ENCODE assay signal across 8 mouse cellular contexts in the genomic region with DNA sequence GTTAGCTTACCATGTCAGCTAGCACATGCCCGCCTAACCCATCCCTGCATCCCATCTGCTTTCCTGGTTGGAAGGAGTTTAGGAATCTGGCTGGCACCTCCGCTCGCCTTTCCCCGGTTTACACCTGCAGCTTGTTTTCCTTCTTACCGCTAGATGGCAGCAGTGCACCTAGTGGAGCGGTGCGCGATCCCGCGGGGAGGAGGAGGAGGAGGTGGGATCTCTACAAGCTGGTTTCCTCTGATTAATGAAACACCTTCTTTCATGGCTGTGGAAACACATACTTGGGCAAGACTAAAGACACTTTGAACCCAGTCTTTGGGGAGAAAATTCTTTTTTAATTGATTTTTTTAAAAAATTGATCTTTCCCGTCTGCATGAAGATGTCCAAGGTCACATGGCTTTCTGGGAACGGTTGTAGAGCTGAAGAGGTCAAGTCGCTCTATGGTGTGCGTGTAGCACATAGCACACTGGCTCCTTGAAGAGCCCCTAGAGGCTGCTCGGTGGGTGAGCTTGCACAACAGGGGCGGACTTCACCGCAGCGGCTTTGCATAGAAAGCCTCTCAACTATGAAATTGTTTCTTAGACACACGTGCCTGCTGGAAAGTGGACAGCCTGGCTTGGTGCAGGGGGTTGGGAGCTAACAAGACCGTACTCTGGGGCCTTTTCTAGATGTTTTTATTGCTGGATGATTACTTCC. TPM values are rescaled to one million over a fixed set of nuclear protein-coding genes. Genes with fewer than 3 reads are reported as not detected.
DNase-seq lines count a peak whose midpoint lies in the region; ATAC-seq and TF ChIP-seq lines count a peak whose summit lies in the region.

No protein-coding gene starts in this region.

- WGBS in forebrain, postnatal 0 days: 4% methylated on average over 20 of the region's 20 CpGs
- 4% methylated on average over 20 of the region's 20 CpGs for WGBS in lung, embryonic 14.5 days
- WGBS in olfactory bulb, adult 2 months: 3% methylated on average over 20 of the region's 20 CpGs

- H3K9ac ChIP-seq in forebrain, postnatal 0 days: peak overlapping the region; percentile 6; the same call in 1 of the 2 replicates
- H3K9ac ChIP-seq in lung, embryonic 14.5 days: no peak overlapping the region

- peaks cover 35% of the 10 kb centered on the region for H3K27me3 ChIP-seq in G1E (ENCODE audit: insufficient read depth, low read length)
- no peaks in the 10 kb centered on the region for H3K27me3 ChIP-seq in forebrain, postnatal 0 days (ENCODE audit: insufficient read depth, low read length)
- no peaks in the 10 kb centered on the region for H3K27me3 ChIP-seq in lung, embryonic 14.5 days (ENCODE audit: insufficient read depth, low read length)

- TF ChIP-seq CTCF in G1E (IDR thresholded peaks at IDR 0.05; ENCODE audit: low read depth, low read length): peak; percentile 67
- TF ChIP-seq CTCF in forebrain, postnatal 0 days (IDR thresholded peaks at IDR 0.05; ENCODE audit: low read depth): peak; percentile 95
- peak; percentile 97 for TF ChIP-seq CTCF in layer of hippocampus, adult 2 months (conservative IDR thresholded peaks at IDR 0.05)
- TF ChIP-seq CTCF in lung, embryonic 14.5 days (IDR thresholded peaks at IDR 0.05; ENCODE audit: low read depth): peak; percentile 99
- TF ChIP-seq CTCF in olfactory bulb, adult 2 months (IDR thresholded peaks at IDR 0.05; ENCODE audit: insufficient read depth, low read depth, low read length): peak; percentile 86

- H3K4me3 ChIP-seq in G1E (ENCODE audit: low read depth, low read length): peak overlapping the region; percentile 4; the same call in 1 of the 2 replicates
- H3K4me3 ChIP-seq in forebrain, postnatal 0 days (ENCODE audit: low read depth, low read length): peak overlapping the region; percentile 24
- peak overlapping the region; percentile 49 for H3K4me3 ChIP-seq in layer of hippocampus, adult 2 months
- H3K4me3 ChIP-seq in lung, embryonic 14.5 days (ENCODE audit: low read depth, low read length): peak overlapping the region; percentile 17; the same call in 1 of the 2 replicates
- H3K4me3 ChIP-seq in olfactory bulb, adult 2 months (ENCODE audit: insufficient read depth, low read depth, low read length): no peak overlapping the region

- no peak overlapping the region for H3K27ac ChIP-seq in forebrain, postnatal 0 days (ENCODE audit: low read depth, low read length)
- no peak overlapping the region for H3K27ac ChIP-seq in layer of hippocampus, adult 2 months
- H3K27ac ChIP-seq in lung, embryonic 14.5 days (ENCODE audit: low read depth): no peak overlapping the region
- H3K27ac ChIP-seq in olfactory bulb, adult 2 months (ENCODE audit: insufficient read depth, low read depth, low read length): no peak overlapping the region

- H3K9me3 ChIP-seq in G1E (replicated peaks): no peaks in the 10 kb centered on the region
- no peaks in the 10 kb centered on the region for H3K9me3 ChIP-seq in forebrain, postnatal 0 days (ENCODE audit: low read length)
- H3K9me3 ChIP-seq in lung, embryonic 14.5 days (ENCODE audit: low read depth, low read length): no peaks in the 10 kb centered on the region

- H3K4me2 ChIP-seq in forebrain, postnatal 0 days (ENCODE audit: low read depth): peak overlapping the region; percentile 49
- peak overlapping the region; percentile 58 for H3K4me2 ChIP-seq in lung, embryonic 14.5 days

- H3K36me3 ChIP-seq in G1E (replicated peaks): no peaks in the 10 kb centered on the region
- H3K36me3 ChIP-seq in forebrain, postnatal 0 days (ENCODE audit: insufficient read depth): no peaks in the 10 kb centered on the region
- H3K36me3 ChIP-seq in lung, embryonic 14.5 days (ENCODE audit: insufficient read depth): no peaks in the 10 kb centered on the region

- DNase-seq in G1E (ENCODE audit: low spot score): peak; percentile 62
- DNase-seq in cerebellum, adult 18-20 months: peak; percentile 68 to 73
- peak; percentile 86 for DNase-seq in forebrain, postnatal 0 days
- peak; percentile 75 for DNase-seq in heart, postnatal 4 days
- DNase-seq in layer of hippocampus, adult 2 months (ENCODE audit: low spot score in 2 of 2): peak; percentile 79 to 80
- peak; percentile 91 for DNase-seq in lung, embryonic 14.5 days
- peak; percentile 20 to 25 for DNase-seq in thymus, adult 18-20 months

- H3K4me1 ChIP-seq in G1E (ENCODE audit: insufficient read depth, low read depth, low read length): peaks cover 38% of the 10 kb centered on the region
- no peaks in the 10 kb centered on the region for H3K4me1 ChIP-seq in forebrain, postnatal 0 days (ENCODE audit: insufficient read depth)
- no peaks in the 10 kb centered on the region for H3K4me1 ChIP-seq in lung, embryonic 14.5 days (ENCODE audit: insufficient read depth)
- H3K4me1 ChIP-seq in olfactory bulb, adult 2 months (ENCODE audit: control insufficient read depth, insufficient read depth, low read length): 0 out of 2 replicates have a peak, but pooled peaks cover 2% of the 10 kb centered on the region

- no peak for TF ChIP-seq POLR2A in olfactory bulb, adult 2 months (IDR thresholded peaks at IDR 0.05; ENCODE audit: insufficient read depth, low read depth, low read length)

- peak; percentile 45; the same call in 1 of the 2 replicates for ATAC-seq in G1E (ENCODE audit: extremely low read depth, insufficient number of reproducible peaks, low FRiP score, poor library complexity, severe bottlenecking)
- peak; percentile 94 for ATAC-seq in forebrain, postnatal 0 days
- ATAC-seq in lung, embryonic 14.5 days (ENCODE audit: insufficient read depth): peak; percentile 88

RNA-seq across cellular contexts. Expression of a gene that starts 17.5 kb away (rescaled TPM):
- total RNA-seq in G1E (2014; fragmentation: Nextera tagmentation) (not detected in 2 replicates), G1E (2017) (not detected in 2 replicates)
- not detected in 2 replicates for polyA plus RNA-seq in G1E (2012)
- total RNA-seq in forebrain, postnatal 0 days (2014; rRNA removed): not detected in 2 replicates
- not detected in 2 replicates for polyA plus RNA-seq in forebrain, postnatal 0 days (2015; fragmentation: Nextera tagmentation; extraction: Ambion mirVana)
- total RNA-seq in heart, postnatal 4 days (2021): under 1 TPM; 0.95 to 0.99 TPM
- not detected for total RNA-seq in layer of hippocampus, adult 2 months (2021)
- not detected in 2 replicates for polyA plus RNA-seq in lung, embryonic 14.5 days (2014; fragmentation: Nextera tagmentation; extraction: Ambion mirVana)
- not detected in 2 replicates for polyA plus RNA-seq in olfactory bulb, adult 2 months (2012; ENCODE audit: insufficient read depth, insufficient read length, low replicate concordance, missing spikeins)

RNA-seq across cellular contexts. Expression of a gene that starts 23.2 kb away (rescaled TPM):
- total RNA-seq in G1E (2014; fragmentation: Nextera tagmentation) (25.6 and 30.1 TPM in 2 replicates), G1E (2017) (26.7 and 27.4 TPM in 2 replicates)
- 0.89 and 1.3 TPM in 2 replicates for polyA plus RNA-seq in G1E (2012)
- 3.7 and 5.1 TPM in 2 replicates for total RNA-seq in forebrain, postnatal 0 days (2014; rRNA removed)
- 1.7 and 2.2 TPM in 2 replicates for polyA plus RNA-seq in forebrain, postnatal 0 days (2015; fragmentation: Nextera tagmentation; extraction: Ambion mirVana)
- 1 to 10 TPM; 8.0 to 8.5 TPM for total RNA-seq in heart, postnatal 4 days (2021)
- total RNA-seq in layer of hippocampus, adult 2 months (2021): 1 to 10 TPM; 2.8 to 3.2 TPM
- 10.0 and 10.1 TPM in 2 replicates for polyA plus RNA-seq in lung, embryonic 14.5 days (2014; fragmentation: Nextera tagmentation; extraction: Ambion mirVana)
- not detected in 2 replicates for polyA plus RNA-seq in olfactory bulb, adult 2 months (2012; ENCODE audit: insufficient read depth, insufficient read length, low replicate concordance, missing spikeins)

Comparison
In these comparisons a context has a peak if more than half of its experiments do, and no peak if none do; other contexts are left out.
1. DNase-seq: peak in every context shown above with its lines; median percentile 91 in lung, embryonic 14.5 days; 86 in forebrain, postnatal 0 days; 80 in layer of hippocampus, adult 2 months; 75 in heart, postnatal 4 days; 70 in cerebellum, adult 18-20 months; 62 in G1E; 22 in thymus, adult 18-20 months.